Mouse (Mus musculus) cortical plate, adult 2 months (tissue): Measurements from ENCODE around the gene Ralgps2.

Experiments used
- CTCF ChIP-seq: fragments of 200-500 bp; IDR thresholded peaks from 2 replicates; pipeline ENCODE4 v1.5.1; 2011; ENCODE audit warnings: mild to moderate bottlenecking, control low read depth, low read length; ENCODE audit not compliant: insufficient read depth; ENCODE audit errors: extremely low read depth
- POLR2A ChIP-seq: fragments of 200-500 bp; IDR thresholded peaks from 2 replicates; pipeline ENCODE4 v1.6.1; 2011; ENCODE audit warnings: mild to moderate bottlenecking, low read length, control low read depth; ENCODE audit not compliant: insufficient read depth; ENCODE audit errors: extremely low read depth

- TF ChIP-seq POLR2A = no peak
- TF ChIP-seq CTCF = no peak
Observed at GRCm38 (mm10) chr1:156786074-156786473, 153.4 kb downstream of the Ralgps2 start.
